Mouse (Mus musculus): Measurements from ENCODE around the gene 4930469K13Rik.

GRCm38 (mm10) chr11:34010859-34011172 is 87.5 kb downstream of the 4930469K13Rik start:
- TF ChIP-seq CTCF (IDR thresholded peaks at IDR 0.05), result no peak
- TF ChIP-seq EP300 (IDR thresholded peaks at IDR 0.05), result no peak
